Mouse (Mus musculus): Measurements from ENCODE around the gene Kalrn. TPM values are rescaled to one million over a fixed set of nuclear protein-coding genes. Genes with fewer than 3 reads are reported as not detected.

The Kalrn gene
- polyA plus RNA-seq, 1 experiment from 2014 or later, result 24.6 TPM

DNA sequence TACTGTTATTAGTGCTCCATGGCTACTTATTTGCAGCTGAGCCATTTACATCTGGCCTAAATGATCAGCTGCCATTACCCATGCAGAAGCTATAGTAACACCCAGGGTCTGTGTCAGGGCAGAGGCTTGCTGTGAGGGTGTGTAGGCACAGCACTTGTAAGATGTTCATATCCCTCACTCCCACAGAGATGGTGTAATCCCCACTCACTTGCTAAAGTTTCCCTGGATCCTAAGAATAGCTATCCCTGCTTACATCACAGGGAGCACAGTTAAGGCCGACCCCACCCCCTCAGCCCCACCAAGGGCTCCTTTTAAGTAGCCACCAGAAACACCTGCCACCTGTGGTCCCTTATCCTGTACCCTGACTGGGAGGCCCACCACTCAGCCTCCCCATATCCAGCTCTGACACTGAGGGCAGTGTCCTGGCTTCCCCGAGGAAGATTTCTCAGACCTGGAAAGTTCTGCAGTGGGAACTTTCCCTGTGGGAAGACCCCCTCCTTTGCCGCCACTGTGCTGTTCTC, 83.5 kb downstream of the Kalrn start:
- no peaks in the 10 kb centered on the region for H3K9me3 ChIP-seq
- H3K4me3 ChIP-seq, result no peak overlapping the region
- no peak overlapping the region for H3K9ac ChIP-seq
- H3K4me1 ChIP-seq (replicated peaks), result peaks cover 24% of the 10 kb centered on the region
- H3K4me2 ChIP-seq, result no peak overlapping the region
- no peaks in the 10 kb centered on the region for H3K36me3 ChIP-seq
- no peak overlapping the region for H3K27ac ChIP-seq (replicated peaks)
- 54% methylated on average over 3 of the region's 3 CpGs for WGBS
- no peak for ATAC-seq (ENCODE audit: low FRiP score, low read depth)
- H3K27me3 ChIP-seq, result no peaks in the 10 kb centered on the region

DNA sequence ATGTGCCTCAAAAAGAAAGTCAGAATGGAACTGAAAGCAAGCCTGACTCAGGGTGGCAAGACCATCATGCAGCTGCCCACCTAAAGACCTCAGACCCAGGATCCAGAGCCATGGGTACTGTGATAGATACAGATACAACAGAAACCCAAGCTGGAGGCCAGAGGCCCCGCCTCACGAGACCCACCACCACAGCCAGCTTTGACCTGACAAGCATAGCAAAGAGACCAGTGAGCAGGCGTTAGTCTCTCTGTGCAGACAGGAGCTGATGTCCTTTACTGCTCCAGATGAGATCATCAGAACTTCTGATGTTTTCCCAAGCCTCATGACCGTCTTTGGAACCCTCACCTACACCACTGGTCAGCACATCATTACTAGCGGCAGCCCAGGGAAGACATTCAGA, 85.5 kb downstream of the Kalrn start:
- Histone ChIP-seq H3K27ac (replicated peaks) (no peak overlapping the region), H3K36me3 (no peaks in the 10 kb centered on the region), H3K9me3 (no peaks in the 10 kb centered on the region), H3K4me3 (no peak overlapping the region), H3K9ac (no peak overlapping the region), H3K4me2 (no peak overlapping the region), H3K27me3 (no peaks in the 10 kb centered on the region), H3K4me1 (replicated peaks) (peaks cover 27% of the 10 kb centered on the region)
- WGBS, result 91% methylated on average over 5 of the region's 5 CpGs
- no peak for ATAC-seq (ENCODE audit: low FRiP score, low read depth)

DNA sequence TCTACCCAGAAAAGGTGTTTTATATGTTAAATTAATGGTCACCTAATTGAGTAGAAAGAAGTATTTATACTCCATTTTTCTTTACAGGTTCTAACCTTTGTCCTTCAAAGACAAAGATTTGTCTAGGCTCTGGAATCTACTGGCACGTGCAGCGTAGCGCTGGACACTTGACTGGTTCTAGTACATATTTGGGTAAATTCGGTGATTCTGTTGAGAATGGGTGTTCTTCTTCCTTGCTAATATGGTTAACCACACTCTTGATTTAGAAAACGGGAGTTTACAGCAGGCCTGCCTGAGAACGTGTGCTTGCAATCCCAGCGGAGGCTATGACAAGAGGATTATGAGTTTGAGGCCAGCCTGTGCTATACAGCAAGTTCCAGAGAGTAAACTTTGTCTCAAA, 86.1 kb downstream of the Kalrn start:
- Histone ChIP-seq H3K4me3 (no peak overlapping the region), H3K27me3 (no peaks in the 10 kb centered on the region), H3K4me2 (no peak overlapping the region), H3K4me1 (replicated peaks) (peaks cover 27% of the 10 kb centered on the region), H3K9me3 (no peaks in the 10 kb centered on the region), H3K9ac (no peak overlapping the region), H3K36me3 (no peaks in the 10 kb centered on the region), H3K27ac (replicated peaks) (no peak overlapping the region)
- no peak for ATAC-seq (ENCODE audit: low FRiP score, low read depth)
- 93% methylated on average over 7 of the region's 7 CpGs for WGBS

DNA sequence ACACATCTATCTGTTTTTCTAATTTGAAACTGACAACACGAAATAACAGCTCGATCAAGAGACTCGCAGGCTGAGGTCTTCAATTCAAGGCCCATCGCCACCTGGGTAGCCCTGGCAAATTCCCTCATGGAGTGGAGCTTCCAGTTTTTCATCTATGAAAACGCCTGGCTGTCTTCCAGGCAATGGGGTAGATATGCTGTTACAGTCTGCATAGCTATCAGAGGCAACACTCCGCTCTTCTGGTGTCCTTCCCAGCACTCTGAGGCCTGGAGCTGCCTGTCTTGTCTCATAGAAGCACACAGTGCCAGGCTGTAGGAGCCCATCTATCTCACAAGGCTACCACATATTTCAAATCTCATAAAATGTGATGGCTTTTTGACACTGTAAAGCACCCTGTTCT, 87.8 kb downstream of the Kalrn start:
- Histone ChIP-seq H3K27ac (replicated peaks) (no peak overlapping the region), H3K36me3 (no peaks in the 10 kb centered on the region), H3K4me2 (no peak overlapping the region), H3K9me3 (no peaks in the 10 kb centered on the region), H3K4me3 (no peak overlapping the region), H3K9ac (no peak overlapping the region), H3K27me3 (no peaks in the 10 kb centered on the region), H3K4me1 (replicated peaks) (peaks cover 18% of the 10 kb centered on the region)
- ATAC-seq (ENCODE audit: low FRiP score, low read depth), result 0 out of 2 replicates have a peak, but pooled peaks have one; percentile 24
- WGBS, result 55% methylated on average over 6 of the region's 6 CpGs

DNA sequence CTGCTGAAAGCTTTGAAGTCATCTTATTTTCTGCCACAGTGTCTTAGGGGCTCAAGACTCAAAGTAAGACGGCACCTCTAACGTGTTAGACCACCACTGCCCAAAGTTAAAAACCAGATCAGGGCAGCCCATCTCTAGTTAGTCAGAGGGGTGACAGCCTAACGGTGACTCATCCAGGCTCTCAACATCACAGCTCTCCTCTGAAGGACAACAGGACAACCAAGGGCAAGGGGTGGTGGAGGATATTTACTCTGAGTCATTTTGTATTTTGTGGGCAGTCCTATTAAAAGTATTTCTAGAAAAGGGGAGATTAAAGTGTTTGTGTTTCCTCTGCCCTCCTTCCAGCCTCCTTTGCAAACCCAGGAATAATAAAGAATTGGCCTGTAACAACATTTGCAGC, 88.4 kb downstream of the Kalrn start:
- Histone ChIP-seq H3K36me3 (no peaks in the 10 kb centered on the region), H3K4me1 (replicated peaks) (peaks cover 17% of the 10 kb centered on the region), H3K27me3 (no peaks in the 10 kb centered on the region), H3K27ac (replicated peaks) (no peak overlapping the region), H3K9me3 (no peaks in the 10 kb centered on the region), H3K4me2 (no peak overlapping the region), H3K4me3 (no peak overlapping the region), H3K9ac (no peak overlapping the region)
- no peak for ATAC-seq (ENCODE audit: low FRiP score, low read depth)
- WGBS, result 57% methylated on average over 3 of the region's 3 CpGs

DNA sequence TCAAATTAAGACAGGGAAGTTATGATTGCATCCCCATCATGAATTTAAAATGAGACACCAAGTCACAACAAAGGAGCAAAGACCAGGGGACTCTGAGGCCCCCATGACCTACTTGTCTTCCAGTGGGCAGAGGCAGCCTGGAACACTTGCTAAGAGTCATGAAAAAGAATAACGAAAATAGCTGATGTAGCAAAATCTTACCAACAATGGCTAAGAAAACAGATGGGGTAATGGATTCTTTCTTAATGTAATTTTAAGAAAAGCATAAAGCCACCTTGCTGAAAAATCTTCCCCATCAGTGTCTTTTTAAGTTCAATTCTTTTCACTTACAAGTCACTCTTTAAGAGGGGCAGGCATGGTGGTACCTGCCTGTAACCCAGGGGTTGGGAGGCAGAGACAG, 89.1 kb downstream of the Kalrn start:
- H3K4me1 ChIP-seq (replicated peaks), result peaks cover 17% of the 10 kb centered on the region
- H3K36me3 ChIP-seq, result no peaks in the 10 kb centered on the region
- H3K9ac ChIP-seq, result no peak overlapping the region
- no peak for ATAC-seq (ENCODE audit: low FRiP score, low read depth)
- H3K27me3 ChIP-seq, result no peaks in the 10 kb centered on the region
- H3K27ac ChIP-seq (replicated peaks), result no peak overlapping the region
- no peak overlapping the region for H3K4me3 ChIP-seq
- WGBS, result 87% methylated on average over 1 of the region's 1 CpGs
- no peak overlapping the region for H3K4me2 ChIP-seq
- no peaks in the 10 kb centered on the region for H3K9me3 ChIP-seq

DNA sequence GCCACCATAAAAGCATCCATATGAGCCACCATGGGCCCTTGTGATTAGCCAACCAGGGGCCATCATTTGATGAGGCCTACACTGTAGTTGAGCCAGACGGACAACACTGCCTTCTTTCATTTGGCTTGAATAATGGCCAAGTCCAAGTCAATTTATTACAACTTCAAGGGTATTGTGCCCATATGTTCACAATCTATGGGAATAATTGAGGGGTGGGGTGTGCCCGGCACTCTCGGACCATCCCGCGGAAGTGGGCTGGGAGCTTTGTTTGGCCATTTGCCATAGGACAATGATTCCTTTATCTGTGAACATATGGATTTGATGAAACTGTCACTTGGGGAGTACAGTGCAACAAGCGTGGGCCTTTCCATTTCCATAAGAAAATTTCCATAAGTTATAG, 89.6 kb downstream of the Kalrn start:
- Histone ChIP-seq H3K4me3 (no peak overlapping the region), H3K9me3 (no peaks in the 10 kb centered on the region), H3K27me3 (no peaks in the 10 kb centered on the region), H3K4me2 (no peak overlapping the region), H3K27ac (replicated peaks) (no peak overlapping the region), H3K4me1 (replicated peaks) (peaks cover 17% of the 10 kb centered on the region), H3K36me3 (no peaks in the 10 kb centered on the region), H3K9ac (no peak overlapping the region)
- WGBS, result 24% methylated on average over 6 of the region's 6 CpGs
- ATAC-seq (ENCODE audit: low FRiP score, low read depth), result no peak

DNA sequence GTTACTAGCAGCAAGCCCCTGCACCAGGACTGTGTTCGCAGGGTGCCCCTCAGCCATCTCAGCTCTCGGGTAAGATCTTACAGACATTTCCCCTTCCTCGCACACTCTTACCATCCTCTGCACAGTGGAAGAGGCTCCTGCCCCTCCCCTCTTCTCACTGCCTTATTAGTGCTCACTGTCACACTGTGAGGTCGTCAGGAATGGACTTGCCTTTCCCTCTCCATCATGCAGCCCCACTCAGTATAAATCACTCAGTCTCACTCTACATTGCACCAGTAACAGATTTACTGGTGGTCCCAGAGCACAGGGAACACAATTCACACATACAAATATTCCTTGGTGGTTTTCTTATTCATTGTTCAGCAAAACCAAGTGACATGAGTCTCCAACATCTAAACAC, 98.6 kb downstream of the Kalrn start:
- Histone ChIP-seq H3K4me2 (no peak overlapping the region), H3K9ac (no peak overlapping the region), H3K4me3 (no peak overlapping the region), H3K27ac (replicated peaks) (no peak overlapping the region), H3K36me3 (no peaks in the 10 kb centered on the region), H3K9me3 (no peaks in the 10 kb centered on the region), H3K4me1 (replicated peaks) (peaks cover 50% of the 10 kb centered on the region), H3K27me3 (no peaks in the 10 kb centered on the region)
- no peak for ATAC-seq (ENCODE audit: low FRiP score, low read depth)
- WGBS, result 63% methylated on average over 4 of the region's 4 CpGs

DNA sequence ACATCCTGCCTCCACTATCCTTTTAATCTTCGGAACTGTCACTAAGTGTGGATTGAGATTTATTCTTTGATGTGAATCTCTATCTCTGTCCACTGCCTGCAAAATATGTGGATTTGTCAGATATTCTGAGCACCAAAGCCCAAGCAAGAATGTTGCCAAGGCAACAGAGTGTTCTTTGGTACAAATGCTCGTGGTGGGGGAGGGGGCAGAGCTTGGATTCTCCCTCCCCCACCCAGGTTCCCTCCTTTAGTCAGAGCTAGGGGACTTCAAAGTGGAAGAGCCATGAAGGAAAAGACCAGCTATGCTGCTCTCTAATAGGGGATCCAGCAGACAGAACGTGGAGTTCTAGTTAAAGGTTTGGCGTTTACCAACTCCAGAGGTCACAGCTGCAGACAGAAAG, 99.4 kb downstream of the Kalrn start:
- Histone ChIP-seq H3K4me2 (no peak overlapping the region), H3K36me3 (no peaks in the 10 kb centered on the region), H3K4me1 (replicated peaks) (peaks cover 59% of the 10 kb centered on the region), H3K27ac (replicated peaks) (no peak overlapping the region), H3K9me3 (no peaks in the 10 kb centered on the region), H3K4me3 (no peak overlapping the region), H3K9ac (no peak overlapping the region), H3K27me3 (no peaks in the 10 kb centered on the region)
- 41% methylated on average over 4 of the region's 4 CpGs for WGBS
- ATAC-seq (ENCODE audit: low FRiP score, low read depth), result no peak

DNA sequence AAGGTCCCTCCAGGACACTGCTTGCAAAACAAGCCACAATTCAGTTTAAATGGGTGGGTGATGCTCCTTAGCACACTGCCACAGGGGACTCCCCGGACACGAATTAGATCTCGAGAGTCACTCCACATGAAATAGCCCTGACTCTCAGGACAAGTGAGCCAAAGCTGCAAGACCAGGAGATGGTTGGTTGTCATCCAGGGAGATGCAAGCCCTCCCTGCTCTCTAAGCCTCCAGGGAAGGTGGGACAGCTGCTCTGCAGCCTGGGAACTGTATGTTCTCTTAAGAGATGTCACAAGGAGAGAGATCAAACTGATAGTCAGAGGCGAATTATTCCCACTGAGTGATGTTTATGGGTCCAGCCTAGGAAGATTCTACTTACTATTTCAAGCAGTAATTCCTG, 101.9 kb downstream of the Kalrn start:
- Histone ChIP-seq H3K9ac (no peak overlapping the region), H3K27me3 (no peaks in the 10 kb centered on the region), H3K27ac (replicated peaks) (no peak overlapping the region), H3K4me1 (replicated peaks) (peaks cover 82% of the 10 kb centered on the region), H3K4me3 (no peak overlapping the region), H3K36me3 (no peaks in the 10 kb centered on the region), H3K4me2 (no peak overlapping the region), H3K9me3 (no peaks in the 10 kb centered on the region)
- WGBS, result 71% methylated on average over 4 of the region's 4 CpGs
- ATAC-seq (ENCODE audit: low FRiP score, low read depth), result no peak

DNA sequence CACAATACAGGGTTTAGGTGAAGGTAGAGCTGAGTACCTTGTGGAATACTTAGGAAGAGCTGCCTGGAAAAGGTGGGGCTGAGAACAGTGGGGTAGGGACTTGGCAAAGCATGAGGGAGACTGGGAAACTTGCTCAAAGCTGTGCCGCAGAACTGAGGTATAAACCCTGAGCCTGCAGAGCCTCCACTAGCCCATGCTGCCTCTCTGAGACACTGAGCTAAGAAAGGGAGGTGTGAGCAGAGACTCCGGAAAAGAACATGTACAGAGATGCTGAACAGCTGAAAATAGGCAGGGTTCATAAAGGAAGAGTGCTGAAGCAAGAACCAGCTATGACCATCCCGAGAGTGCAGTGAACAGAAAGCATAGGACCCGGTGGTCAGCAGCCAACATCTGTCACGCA, 103.0 kb downstream of the Kalrn start:
- H3K4me2 ChIP-seq, result no peak overlapping the region
- no peaks in the 10 kb centered on the region for H3K36me3 ChIP-seq
- H3K9me3 ChIP-seq, result no peaks in the 10 kb centered on the region
- H3K9ac ChIP-seq, result no peak overlapping the region
- 0 out of 2 replicates have a peak overlapping the region, but pooled peaks have one; percentile 2 for H3K27ac ChIP-seq (replicated peaks)
- no peaks in the 10 kb centered on the region for H3K27me3 ChIP-seq
- peaks cover 82% of the 10 kb centered on the region for H3K4me1 ChIP-seq (replicated peaks)
- H3K4me3 ChIP-seq, result no peak overlapping the region
- 63% methylated on average over 5 of the region's 5 CpGs for WGBS
- no peak for ATAC-seq (ENCODE audit: low FRiP score, low read depth)

DNA sequence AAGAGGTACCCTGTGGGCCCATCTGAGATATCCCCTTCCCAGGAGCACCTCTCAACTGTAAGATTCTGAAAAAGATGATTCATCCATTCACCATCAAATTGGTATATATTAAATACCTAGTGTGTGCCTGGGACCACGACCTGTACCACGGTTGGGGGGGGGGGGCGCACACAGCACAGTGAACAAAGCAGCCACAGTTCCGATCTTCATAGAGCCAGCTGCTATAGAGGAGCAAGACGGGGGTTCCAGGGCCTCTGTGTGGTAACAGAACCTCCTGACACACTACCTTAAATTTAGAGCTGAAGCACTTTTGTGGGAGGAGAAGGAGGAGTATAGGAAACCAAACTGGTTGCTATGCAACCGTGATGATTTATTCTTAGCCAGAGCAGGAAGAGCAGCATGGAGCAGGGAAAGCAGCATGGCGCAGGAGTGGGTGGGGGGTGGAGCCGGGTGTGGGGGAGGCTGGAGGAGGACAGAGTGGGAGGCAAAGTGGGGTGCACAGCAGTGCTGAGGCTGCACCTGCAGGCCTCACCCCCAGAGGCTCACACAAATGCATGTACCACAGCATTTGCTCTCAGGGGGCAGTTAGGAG, 104.0 kb downstream of the Kalrn start:
- H3K36me3 ChIP-seq, result no peaks in the 10 kb centered on the region
- H3K9me3 ChIP-seq, result no peaks in the 10 kb centered on the region
- H3K4me2 ChIP-seq, result peak overlapping the region; percentile 29
- no peaks in the 10 kb centered on the region for H3K27me3 ChIP-seq
- 26% methylated on average over 8 of the region's 8 CpGs for WGBS
- no peak overlapping the region for H3K4me3 ChIP-seq
- peak; percentile 77 for ATAC-seq (ENCODE audit: low FRiP score, low read depth)
- H3K4me1 ChIP-seq (replicated peaks), result peaks cover 76% of the 10 kb centered on the region
- no peak overlapping the region for H3K9ac ChIP-seq
- peak overlapping the region; percentile 47; the same call in 1 of the 2 replicates for H3K27ac ChIP-seq (replicated peaks)

DNA sequence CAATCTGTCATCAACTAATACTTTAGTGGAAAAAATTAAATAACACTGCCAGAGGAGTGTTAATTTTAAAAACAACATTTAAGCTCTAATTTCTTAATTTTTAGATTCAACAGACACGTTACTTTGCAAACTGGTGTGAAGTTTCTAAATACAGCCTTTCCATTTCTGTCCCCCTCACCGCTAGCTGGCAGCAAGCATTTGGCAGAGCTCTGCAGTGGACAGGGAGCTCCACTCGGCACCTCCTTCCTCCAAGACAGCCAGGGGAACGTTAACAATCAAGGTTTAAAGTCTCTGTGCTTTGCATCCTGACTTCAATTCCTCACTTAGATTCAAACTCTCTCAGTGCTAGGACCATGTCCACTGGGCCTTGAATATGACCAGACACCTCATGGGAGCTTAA, 106.7 kb downstream of the Kalrn start:
- Histone ChIP-seq H3K9ac (no peak overlapping the region), H3K36me3 (no peaks in the 10 kb centered on the region), H3K4me1 (replicated peaks) (peaks cover 63% of the 10 kb centered on the region), H3K9me3 (no peaks in the 10 kb centered on the region), H3K4me2 (no peak overlapping the region), H3K27ac (replicated peaks) (no peak overlapping the region), H3K27me3 (no peaks in the 10 kb centered on the region), H3K4me3 (no peak overlapping the region)
- ATAC-seq (ENCODE audit: low FRiP score, low read depth), result no peak
- 47% methylated on average over 4 of the region's 4 CpGs for WGBS

Measured in hindbrain, embryonic 15.5 days (tissue).